Mouse (Mus musculus): Measurements from ENCODE around the gene Fras1. TPM values are rescaled to one million over a fixed set of nuclear protein-coding genes. Genes with fewer than 3 reads are reported as not detected.

Fras1 gene
- polyA plus RNA-seq, 1 experiment = not detected

GRCm38 (mm10) chr5:96429532-96430141, 55.9 kb downstream of the Fras1 start:
- Histone ChIP-seq H3K4me1 (ENCODE audit: control insufficient read depth, insufficient read depth, low read length) (no peaks in the 10 kb centered on the region), H3K4me3 (ENCODE audit: insufficient read depth, low read length) (no peak overlapping the region), H3K27ac (ENCODE audit: insufficient read depth, low read depth, low read length) (no peak overlapping the region)
- TF ChIP-seq CTCF (IDR thresholded peaks at IDR 0.05; ENCODE audit: low read depth, low read length) = no peak
- no peak for TF ChIP-seq POLR2A (IDR thresholded peaks at IDR 0.05; ENCODE audit: borderline replicate concordance, low read depth, low read length)

- H3K4me3 ChIP-seq (ENCODE audit: insufficient read depth, low read length) = no peak overlapping the region
- TF ChIP-seq POLR2A (IDR thresholded peaks at IDR 0.05; ENCODE audit: borderline replicate concordance, low read depth, low read length) = no peak
- no peak for TF ChIP-seq CTCF (IDR thresholded peaks at IDR 0.05; ENCODE audit: low read depth, low read length)
- H3K27ac ChIP-seq (ENCODE audit: insufficient read depth, low read depth, low read length) = no peak overlapping the region
- H3K4me1 ChIP-seq (ENCODE audit: control insufficient read depth, insufficient read depth, low read length) = no peaks in the 10 kb centered on the region
Measured at GRCm38 (mm10) chr5:96437870-96438269, 64.1 kb downstream of the Fras1 start.

DNA sequence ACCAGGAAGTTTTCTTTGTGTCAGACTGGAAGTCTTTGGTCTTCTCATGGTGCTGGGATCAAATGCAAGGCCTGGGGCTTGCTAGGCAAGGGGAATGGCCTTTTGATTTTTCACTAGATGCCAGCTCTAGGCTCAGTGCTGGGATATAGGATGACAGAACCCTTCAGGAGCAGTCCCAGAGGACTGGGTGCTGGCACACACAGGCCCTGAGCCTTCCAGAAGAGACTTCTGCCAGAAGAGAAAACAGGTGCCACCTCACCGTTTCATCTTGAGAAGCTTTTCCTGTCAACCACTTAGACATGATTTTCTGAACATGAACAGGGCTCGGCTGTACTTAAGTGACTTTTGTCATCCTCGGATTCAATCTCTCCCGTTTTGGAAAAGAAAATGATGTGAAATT, 66.1 kb downstream of the Fras1 start:
- no peak overlapping the region for H3K27ac ChIP-seq (ENCODE audit: insufficient read depth, low read depth, low read length)
- TF ChIP-seq POLR2A (IDR thresholded peaks at IDR 0.05; ENCODE audit: borderline replicate concordance, low read depth, low read length) (no peak), CTCF (IDR thresholded peaks at IDR 0.05; ENCODE audit: low read depth, low read length) (no peak)
- no peaks in the 10 kb centered on the region for H3K4me1 ChIP-seq (ENCODE audit: control insufficient read depth, insufficient read depth, low read length)
- no peak overlapping the region for H3K4me3 ChIP-seq (ENCODE audit: insufficient read depth, low read length)

DNA sequence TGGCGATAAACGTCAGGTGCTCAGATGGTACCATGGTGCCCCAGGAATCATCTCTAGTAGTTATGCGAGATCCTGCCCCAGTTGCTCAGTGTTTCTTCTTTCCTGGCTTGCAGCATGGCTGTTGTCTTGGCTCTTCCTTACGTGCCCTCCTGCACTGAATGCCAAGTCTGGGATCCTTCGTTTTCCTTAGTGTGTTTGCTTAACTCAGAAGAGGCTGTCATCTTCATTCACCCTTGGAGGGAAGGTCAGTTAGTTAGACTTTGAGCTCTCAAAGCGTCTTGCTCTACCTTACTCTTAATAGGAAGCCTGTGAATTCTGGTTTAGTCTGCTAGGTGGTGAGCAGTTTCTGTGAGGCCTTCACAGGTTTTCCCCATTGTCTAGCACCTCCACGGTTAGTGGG, 73.7 kb downstream of the Fras1 start:
- no peak overlapping the region for H3K27ac ChIP-seq (ENCODE audit: insufficient read depth, low read depth, low read length)
- H3K4me3 ChIP-seq (ENCODE audit: insufficient read depth, low read length) = no peak overlapping the region
- TF ChIP-seq POLR2A (IDR thresholded peaks at IDR 0.05; ENCODE audit: borderline replicate concordance, low read depth, low read length) (no peak), CTCF (IDR thresholded peaks at IDR 0.05; ENCODE audit: low read depth, low read length) (no peak)
- no peaks in the 10 kb centered on the region for H3K4me1 ChIP-seq (ENCODE audit: control insufficient read depth, insufficient read depth, low read length)

- no peaks in the 10 kb centered on the region for H3K4me1 ChIP-seq (ENCODE audit: control insufficient read depth, insufficient read depth, low read length)
- no peak overlapping the region for H3K4me3 ChIP-seq (ENCODE audit: insufficient read depth, low read length)
- H3K27ac ChIP-seq (ENCODE audit: insufficient read depth, low read depth, low read length) = no peak overlapping the region
- TF ChIP-seq POLR2A (IDR thresholded peaks at IDR 0.05; ENCODE audit: borderline replicate concordance, low read depth, low read length) = no peak
- TF ChIP-seq CTCF (IDR thresholded peaks at IDR 0.05; ENCODE audit: low read depth, low read length) = no peak
Measured at GRCm38 (mm10) chr5:96452027-96452426, 78.3 kb downstream of the Fras1 start.

DNA sequence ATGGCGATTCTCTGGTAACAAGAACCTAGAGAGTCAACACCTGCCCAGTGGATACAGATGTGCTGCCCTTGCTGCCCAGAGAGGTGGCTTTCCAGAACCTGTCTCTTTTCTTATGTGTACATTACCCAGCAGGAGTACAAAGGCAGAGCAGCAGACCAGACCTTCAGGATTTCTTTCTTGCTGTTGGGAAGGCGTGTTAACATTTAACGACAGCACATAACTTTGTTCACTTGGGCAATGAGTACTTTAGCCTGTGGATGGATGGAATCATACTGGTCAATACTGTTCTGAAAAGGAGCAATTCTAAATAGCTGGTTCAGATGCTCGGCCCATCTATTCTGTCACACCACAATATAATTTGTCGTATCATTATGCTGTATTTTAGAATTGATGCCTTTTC, 79.6 kb downstream of the Fras1 start:
- TF ChIP-seq POLR2A (IDR thresholded peaks at IDR 0.05; ENCODE audit: borderline replicate concordance, low read depth, low read length) = no peak
- TF ChIP-seq CTCF (IDR thresholded peaks at IDR 0.05; ENCODE audit: low read depth, low read length) = no peak
- no peak overlapping the region for H3K27ac ChIP-seq (ENCODE audit: insufficient read depth, low read depth, low read length)
- no peak overlapping the region for H3K4me3 ChIP-seq (ENCODE audit: insufficient read depth, low read length)
- H3K4me1 ChIP-seq (ENCODE audit: control insufficient read depth, insufficient read depth, low read length) = no peaks in the 10 kb centered on the region

DNA sequence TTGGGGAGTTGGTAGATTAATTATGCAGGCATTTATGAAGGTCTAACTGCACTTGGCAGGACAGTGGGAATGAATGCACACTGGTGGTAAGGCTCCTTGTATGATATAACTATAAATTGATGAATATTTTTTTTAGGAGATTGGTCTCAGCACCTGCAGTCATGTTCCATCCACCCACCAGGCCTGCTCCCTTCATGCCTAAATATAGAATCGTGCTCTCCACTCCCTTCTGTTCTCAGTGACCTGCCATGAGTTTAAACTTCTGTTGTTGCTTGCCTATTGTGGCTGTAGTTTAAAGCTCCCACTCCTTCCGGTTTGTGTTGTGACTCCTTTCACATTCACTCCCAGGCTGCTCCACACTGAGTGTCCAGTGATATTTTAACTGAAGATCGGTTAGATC, 80.7 kb downstream of the Fras1 start:
- TF ChIP-seq CTCF (IDR thresholded peaks at IDR 0.05; ENCODE audit: low read depth, low read length) = no peak
- TF ChIP-seq POLR2A (IDR thresholded peaks at IDR 0.05; ENCODE audit: borderline replicate concordance, low read depth, low read length) = no peak
- Histone ChIP-seq H3K27ac (ENCODE audit: insufficient read depth, low read depth, low read length) (no peak overlapping the region), H3K4me3 (ENCODE audit: insufficient read depth, low read length) (no peak overlapping the region), H3K4me1 (ENCODE audit: control insufficient read depth, insufficient read depth, low read length) (no peaks in the 10 kb centered on the region)

DNA sequence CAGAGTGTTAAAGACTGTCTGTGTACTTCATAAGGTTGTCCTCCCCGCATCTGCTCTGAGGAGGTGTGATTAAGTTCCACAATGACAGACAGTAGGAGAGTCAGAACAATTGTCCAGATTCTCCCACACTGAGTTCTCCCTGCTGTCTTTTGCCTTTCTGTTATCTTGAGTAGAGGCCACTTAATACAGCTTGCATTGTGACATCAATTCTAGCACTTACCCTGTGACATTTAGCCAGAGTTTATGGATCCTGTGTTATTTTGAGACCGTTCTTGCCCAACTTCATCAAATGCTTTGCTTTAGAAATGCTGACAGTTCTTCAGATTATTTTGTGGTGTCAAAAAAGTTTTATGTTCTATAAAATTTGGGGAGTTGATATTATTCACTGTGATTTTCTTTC, 81.5 kb downstream of the Fras1 start:
- H3K27ac ChIP-seq (ENCODE audit: insufficient read depth, low read depth, low read length) = no peak overlapping the region
- no peak overlapping the region for H3K4me3 ChIP-seq (ENCODE audit: insufficient read depth, low read length)
- TF ChIP-seq POLR2A (IDR thresholded peaks at IDR 0.05; ENCODE audit: borderline replicate concordance, low read depth, low read length) (no peak), CTCF (IDR thresholded peaks at IDR 0.05; ENCODE audit: low read depth, low read length) (no peak)
- no peaks in the 10 kb centered on the region for H3K4me1 ChIP-seq (ENCODE audit: control insufficient read depth, insufficient read depth, low read length)

GRCm38 (mm10) chr5:96457436-96457958, 83.7 kb downstream of the Fras1 start:
- Histone ChIP-seq H3K4me1 (ENCODE audit: control insufficient read depth, insufficient read depth, low read length) (no peaks in the 10 kb centered on the region), H3K27ac (ENCODE audit: insufficient read depth, low read depth, low read length) (no peak overlapping the region), H3K4me3 (ENCODE audit: insufficient read depth, low read length) (no peak overlapping the region)
- TF ChIP-seq CTCF (IDR thresholded peaks at IDR 0.05; ENCODE audit: low read depth, low read length) (no peak), POLR2A (IDR thresholded peaks at IDR 0.05; ENCODE audit: borderline replicate concordance, low read depth, low read length) (no peak)

- no peak for TF ChIP-seq POLR2A (IDR thresholded peaks at IDR 0.05; ENCODE audit: borderline replicate concordance, low read depth, low read length)
- no peak for TF ChIP-seq CTCF (IDR thresholded peaks at IDR 0.05; ENCODE audit: low read depth, low read length)
- H3K4me1 ChIP-seq (ENCODE audit: control insufficient read depth, insufficient read depth, low read length) = no peaks in the 10 kb centered on the region
- H3K4me3 ChIP-seq (ENCODE audit: insufficient read depth, low read length) = no peak overlapping the region
- H3K27ac ChIP-seq (ENCODE audit: insufficient read depth, low read depth, low read length) = no peak overlapping the region
Measured at GRCm38 (mm10) chr5:96459605-96460004, 85.8 kb downstream of the Fras1 start.
